Mouse (Mus musculus): ENCODE measurements around the gene Hmces. TPM values are rescaled to one million over a fixed set of nuclear protein-coding genes. Genes with fewer than 3 reads are reported as not detected.
"Not testable (repeated sequence)": the region's sequence is repeated elsewhere in the genome, so short reads cannot be mapped to it uniquely, and the experiment has no call there.

Hmces gene
- total RNA-seq, 2 experiments from 2014 or later, result 24.4 to 25.0 TPM

DNA sequence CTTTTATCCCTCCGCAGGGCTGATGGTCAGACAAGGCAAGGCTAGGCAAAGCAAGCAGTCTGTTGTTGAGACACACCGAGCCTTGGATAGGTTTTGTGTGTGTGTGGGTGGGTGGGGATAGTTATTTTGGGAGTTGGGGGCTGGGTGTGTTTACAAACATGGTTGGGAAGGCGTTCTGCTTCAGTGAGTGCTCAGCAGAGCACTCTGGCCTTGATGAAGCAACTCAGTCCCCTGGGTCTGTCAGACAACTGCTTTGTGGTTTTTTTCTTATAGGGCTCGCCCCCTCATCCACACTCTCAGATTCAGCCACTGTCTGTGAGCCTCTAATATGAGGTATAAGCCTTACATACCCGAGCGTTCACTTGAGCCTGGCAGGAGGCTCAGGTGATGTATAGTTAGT lies 2.2 kb upstream of the Hmces start:
- no peak for DNase-seq (ENCODE audit: extremely low spot score in 1 of 2, low spot score in 1 of 2)

DNA sequence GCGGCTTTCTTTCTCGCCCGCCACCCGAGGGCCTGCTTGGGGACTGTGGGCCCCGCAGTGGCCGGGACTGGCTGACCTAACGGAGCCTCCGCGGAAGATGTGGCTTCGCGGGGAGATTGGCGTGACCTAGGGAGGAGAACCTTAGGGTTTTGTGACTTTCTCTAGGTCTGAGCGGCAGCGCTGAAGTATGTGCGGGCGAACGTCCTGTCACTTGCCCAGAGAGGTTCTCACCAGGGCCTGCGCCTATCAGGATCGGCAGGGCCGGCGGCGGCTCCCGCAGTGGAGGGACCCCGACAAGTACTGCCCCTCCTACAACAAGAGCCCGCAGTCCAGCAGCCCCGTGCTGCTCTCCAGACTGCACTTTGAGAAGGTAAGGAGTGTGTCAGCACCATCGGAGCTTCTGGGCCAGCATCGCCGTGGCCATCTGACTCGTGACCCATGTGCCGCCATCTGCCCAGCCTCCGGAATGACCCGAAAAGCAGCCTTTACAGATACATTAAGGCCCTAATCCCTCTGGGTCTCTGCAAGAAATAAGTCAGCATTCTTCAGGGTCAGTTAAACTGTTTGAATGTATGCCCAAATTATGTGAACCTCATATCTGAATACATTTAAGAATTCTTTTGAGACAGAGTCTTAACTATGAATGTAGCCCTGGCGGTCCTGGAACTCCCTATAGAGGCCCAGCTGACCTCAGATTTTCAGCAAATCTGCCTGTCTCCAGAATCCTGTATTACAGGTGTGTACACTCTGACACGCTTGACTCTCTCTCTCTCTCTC lies 779 bp downstream of the Hmces start:
- peak; percentile 41 to 42 for DNase-seq (ENCODE audit: extremely low spot score in 1 of 2, low spot score in 1 of 2)

DNA sequence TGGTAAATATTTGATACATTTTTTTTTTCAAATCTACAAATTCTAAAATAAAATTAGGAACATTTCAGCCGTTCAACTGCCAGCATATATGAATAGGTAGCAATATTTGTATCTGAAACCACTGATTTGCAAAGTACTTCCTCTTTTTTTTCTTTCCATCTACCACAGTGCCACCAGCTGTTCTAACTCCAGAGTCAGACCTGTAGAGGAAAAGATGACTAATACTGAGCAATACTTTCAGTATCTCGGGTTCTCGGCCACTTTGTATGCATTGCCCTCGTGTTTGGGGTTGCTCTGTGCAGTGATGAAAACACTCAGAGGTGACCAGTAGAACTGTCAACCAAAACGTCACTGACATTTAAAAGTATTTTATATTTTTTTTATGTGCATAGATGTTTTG lies 2.2 kb downstream of the Hmces start:
- DNase-seq (ENCODE audit: extremely low spot score in 1 of 2, low spot score in 1 of 2), result no peak

DNA sequence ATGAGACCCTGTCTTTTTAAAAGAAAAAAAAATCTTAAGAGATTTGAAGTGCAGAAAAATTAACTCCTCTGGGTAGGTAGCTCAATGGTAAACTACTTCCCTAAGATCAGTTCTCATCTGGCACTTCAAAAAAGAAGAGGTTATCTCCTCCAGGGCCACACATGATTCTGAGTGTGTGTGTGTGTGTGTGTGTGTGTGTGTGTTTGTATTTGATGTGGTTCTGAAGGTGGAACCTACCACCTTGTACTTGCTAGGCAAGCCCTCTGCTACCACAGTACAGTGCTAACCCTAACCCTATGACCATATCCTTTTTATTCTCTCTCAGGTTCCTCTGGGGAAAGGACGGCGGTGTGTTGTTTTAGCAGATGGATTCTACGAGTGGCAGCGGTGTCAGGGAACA lies 7.5 kb downstream of the Hmces start:
- no peak for DNase-seq (ENCODE audit: extremely low spot score in 1 of 2, low spot score in 1 of 2)

DNA sequence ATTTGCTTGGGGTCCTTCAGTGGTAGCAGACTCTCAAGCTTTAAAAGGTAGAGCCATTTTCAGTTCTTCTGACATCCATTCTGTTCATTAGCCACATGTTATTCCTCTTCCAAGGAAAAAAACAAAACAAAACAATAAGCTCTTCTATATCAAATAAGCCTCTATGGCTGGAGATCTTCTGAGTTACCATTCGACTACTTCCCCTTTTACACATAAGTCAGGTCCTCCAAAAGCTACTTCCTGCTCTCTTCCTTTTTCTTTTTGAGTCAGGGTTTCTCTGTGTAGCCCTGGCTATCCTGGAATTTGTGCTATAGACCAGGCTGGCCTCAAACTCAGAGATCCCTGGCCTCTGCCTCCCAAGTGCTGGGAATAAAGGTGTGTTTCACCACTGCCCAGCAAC lies 9.9 kb downstream of the Hmces start:
- no peak for DNase-seq (ENCODE audit: extremely low spot score in 1 of 2, low spot score in 1 of 2)

DNA sequence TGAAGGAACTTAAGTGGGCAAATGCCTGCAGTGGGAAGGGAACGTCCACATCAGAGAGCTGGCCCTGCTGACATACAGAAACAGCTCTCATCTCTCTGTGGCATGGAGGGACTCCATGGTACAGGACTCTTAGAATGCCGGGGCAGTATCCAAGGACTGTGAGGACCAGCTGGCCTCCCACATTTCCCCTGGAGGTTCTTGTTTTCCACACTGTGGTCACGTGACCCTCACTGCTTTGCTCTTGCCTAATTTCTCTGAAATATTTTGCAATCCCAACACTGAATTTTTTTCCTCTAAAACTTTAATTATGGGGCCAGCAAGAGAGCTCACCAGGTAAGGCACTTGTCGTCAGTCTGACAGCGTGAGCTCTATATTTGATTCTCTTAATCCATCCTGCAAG lies 21.3 kb downstream of the Hmces start:
- DNase-seq (ENCODE audit: extremely low spot score in 1 of 2, low spot score in 1 of 2), result no peak

DNA sequence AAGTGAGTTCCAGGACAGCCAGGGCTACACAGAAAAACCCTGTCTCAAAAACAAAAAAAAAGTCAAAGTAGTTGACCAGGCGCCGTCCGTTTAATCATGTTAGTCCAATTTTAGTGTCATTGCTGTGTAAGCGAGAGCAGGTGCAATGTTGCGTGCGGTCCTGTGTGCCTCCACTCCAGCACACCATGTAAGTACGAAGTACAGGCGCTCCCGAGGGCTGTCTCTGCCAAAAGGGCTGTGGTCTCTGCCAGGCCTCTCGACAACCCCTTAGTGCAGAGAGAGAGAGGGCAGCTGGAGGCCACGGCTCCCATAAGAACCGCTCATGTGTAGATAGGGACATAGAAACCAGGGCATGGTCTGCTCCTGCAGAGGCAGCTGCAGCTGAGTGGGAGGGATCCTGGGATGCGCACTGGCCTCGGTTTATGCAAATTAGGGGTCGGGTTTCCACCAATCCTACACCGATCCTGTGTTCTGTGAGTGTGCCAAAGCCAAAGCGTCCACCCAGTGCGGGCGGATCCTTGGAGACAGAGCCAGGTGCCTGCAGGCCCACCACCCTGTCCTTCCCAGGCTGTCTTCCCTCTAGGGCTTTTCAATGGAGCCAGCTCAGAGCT lies 23.5 kb downstream of the Hmces start:
- DNase-seq (ENCODE audit: extremely low spot score in 1 of 2, low spot score in 1 of 2), result no peak

DNA sequence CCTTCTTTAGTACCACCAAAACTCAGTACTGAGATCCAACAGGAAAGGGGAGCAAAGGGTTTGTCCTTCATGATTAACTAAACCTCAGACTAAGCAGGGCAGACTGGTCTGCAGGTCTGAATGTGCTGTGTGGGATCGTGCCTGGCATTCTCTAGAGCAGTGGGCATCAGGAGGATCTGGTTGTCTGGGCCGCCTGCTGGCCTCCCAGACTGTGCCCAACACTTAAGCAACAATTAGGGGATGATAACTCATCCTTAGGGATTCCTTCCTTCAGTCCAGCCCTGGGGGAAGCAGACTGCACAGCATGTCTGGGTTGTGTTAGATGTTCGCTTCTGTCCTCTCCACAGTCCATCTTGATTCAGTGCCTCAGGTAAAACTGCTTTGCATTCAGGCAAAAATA lies 25.2 kb downstream of the Hmces start:
- no peak for DNase-seq (ENCODE audit: extremely low spot score in 1 of 2, low spot score in 1 of 2)

DNA sequence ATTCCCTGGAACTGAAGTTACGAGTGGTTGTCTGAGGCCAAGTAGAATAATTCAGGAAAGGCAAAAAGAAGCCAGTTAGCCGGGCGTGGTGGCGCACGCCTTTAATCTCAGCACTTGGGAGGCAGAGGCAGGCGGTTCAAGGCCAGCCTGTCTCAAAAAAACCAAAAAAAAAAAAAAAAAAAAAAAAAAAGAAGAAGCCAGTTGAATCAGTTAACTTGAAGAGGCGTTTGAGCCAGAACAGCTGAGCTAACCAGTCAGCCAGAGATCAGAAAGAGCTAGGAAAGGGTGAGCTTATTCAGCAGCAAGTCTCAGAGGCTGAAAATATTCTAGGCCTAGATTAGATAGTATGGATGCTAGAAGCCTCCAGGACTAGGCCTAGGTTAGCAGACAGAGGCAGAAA lies 28.4 kb downstream of the Hmces start:
- DNase-seq (ENCODE audit: extremely low spot score in 1 of 2, low spot score in 1 of 2), result no peak

DNA sequence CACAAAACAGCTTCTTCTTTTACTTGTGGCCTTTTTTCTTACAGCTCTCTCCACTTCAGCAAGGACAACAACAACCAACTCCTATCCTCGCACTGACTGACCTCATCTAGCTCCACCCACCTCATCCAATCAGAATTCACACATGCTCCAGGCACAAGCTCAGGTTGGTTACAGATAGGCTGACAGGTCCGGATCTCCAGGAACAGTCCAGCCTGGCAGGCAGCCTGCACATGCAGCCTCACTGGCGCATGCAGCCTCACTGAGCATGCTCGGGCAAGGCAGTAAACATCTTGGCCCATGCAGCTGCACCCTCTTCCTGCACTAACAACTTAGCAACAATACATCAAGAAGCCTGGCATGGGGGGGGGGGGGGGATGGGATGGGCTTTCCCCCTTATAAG lies 48.7 kb downstream of the Hmces start:
- not testable (repeated sequence) for DNase-seq (ENCODE audit: extremely low spot score in 1 of 2, low spot score in 1 of 2)

DNA sequence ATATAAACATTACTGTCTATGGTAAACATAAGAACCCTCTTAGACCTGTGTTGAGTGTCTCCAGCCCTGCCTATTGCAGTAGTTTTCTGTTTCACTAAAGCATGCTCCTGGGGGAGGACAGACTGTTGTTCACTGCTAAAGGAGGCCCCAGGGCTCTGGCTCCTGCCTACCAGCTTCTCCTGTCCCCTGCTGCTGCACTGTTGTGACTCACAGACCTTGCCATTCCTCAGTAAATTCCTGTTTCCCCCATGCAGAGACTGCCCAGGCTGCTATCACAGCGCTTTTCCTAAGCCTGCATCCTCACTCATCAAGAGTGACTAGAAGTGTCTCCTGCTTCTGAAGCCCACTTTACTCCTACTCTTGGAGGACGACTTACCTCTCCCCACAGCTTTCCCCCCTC lies 56.3 kb downstream of the Hmces start:
- no peak for DNase-seq (ENCODE audit: extremely low spot score in 1 of 2, low spot score in 1 of 2)

DNA sequence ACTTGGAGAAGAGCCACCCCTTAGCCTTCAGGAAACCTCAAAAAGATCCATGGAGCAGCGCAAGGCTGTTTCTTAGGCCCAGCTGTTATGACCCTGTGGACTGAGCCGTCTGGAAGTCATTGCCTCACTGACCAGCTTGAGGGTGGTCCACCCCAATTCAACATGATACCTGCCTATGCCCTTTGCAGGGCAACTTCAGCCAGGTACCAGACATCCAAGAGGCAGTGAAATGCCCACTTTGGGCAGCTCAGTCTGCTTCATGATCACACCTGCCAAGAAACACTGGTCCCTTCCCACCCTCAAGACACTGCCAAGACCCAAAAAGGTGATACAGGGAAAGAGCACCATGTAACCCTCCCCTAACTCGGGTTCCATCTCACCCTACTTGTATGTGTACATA lies 66.0 kb downstream of the Hmces start:
- no peak for DNase-seq (ENCODE audit: extremely low spot score in 1 of 2, low spot score in 1 of 2)

DNA sequence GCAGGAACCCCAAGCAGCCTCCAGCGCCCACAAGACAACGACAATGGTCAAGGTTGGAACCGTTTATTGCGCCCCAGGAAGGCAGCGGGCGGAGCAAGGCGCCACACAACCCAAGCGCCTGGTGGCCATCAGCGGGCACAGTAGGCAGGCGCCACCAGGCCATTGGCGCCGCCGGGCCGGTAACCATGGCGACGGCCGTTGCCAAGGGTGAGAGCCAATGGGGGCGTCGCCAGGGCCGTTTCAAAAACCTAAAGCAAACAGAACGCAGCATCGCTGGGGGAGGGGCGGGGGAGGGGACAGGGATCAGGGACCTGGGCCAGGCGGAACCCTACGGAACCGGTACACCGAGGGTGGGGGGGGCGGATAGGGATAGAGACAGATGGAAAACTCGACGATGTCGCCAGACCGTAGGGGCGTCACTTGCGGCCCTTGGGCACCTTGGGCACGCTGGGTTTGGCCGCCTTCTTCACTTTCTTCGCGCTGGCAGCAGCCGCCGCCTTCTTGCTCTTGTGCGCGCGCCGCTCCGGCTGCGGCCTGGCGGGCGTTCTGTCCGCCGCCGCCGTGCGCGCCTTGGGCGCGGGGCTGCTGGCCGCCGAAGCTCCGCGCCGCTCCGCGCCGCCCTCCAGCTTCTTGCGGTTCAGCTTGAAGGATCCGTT lies 66.8 kb downstream of the Hmces start:
- peak; percentile 78 to 81 for DNase-seq (ENCODE audit: extremely low spot score in 1 of 2, low spot score in 1 of 2)

DNA sequence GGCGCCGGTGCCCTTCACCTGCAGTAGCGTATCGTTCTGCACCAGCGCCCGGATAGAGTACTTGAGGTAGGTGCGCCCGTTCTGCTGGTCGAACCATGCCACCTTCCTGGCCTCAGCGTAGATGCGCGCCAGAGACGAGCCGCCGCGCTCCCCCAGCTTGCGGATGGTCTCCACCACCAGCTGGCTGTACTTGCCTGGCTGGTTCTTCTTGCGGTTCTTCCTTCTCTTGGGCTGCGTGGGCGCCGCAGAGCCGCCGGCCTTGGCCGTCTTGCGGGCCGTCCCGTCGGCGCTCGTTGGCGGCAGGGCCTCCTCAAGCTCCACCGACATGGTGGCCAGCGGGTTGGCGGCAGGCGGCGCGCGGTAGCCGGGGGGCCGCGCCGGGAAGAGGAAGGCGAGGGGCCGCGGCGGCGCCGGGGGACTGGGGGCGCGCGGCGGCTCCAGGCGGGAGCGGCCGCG lies 67.3 kb downstream of the Hmces start:
- peak; percentile 36 to 48 for DNase-seq (ENCODE audit: extremely low spot score in 1 of 2, low spot score in 1 of 2)

DNA sequence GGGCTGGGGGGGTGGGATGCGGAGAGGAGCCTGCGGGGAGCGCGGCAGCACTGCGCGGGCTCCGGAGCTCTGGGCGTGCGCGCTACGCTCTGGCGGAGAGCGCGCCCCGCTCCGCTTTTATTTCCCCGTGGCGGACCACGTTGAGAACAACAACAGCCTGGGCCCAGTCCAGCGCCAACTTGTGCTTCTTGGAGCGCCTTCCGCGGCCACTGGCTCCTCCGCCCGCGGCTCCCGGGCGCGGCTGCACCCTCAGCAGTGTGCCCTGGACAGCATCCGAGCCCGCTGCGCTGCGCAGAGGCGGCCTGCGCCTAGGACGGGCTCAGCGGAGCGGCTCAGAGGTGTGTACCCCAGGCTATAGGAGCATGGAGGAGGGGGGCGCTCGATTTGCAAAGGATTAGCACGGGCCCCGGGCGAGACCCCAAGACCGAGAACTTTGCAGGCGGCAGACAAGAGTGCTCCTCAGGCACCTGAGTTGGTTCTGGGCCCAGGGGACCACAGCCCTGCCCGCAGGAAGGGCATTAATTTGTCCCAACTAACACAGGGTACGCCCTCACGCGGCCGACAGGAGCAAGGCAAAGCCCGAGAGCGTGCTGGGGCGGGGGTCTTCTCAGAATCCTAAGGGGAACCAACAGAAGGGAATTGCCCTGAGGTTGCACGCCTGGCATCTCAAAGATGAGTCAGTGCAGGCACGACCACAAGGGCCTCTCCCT lies 68.0 kb downstream of the Hmces start, which contains the start of gene H1fx:
TSS of gene H1fx (minus strand) at position 91 of the 710 bp plus-strand sequence.
- DNase-seq (ENCODE audit: extremely low spot score in 1 of 2, low spot score in 1 of 2), result peak; percentile 76 to 83

DNA sequence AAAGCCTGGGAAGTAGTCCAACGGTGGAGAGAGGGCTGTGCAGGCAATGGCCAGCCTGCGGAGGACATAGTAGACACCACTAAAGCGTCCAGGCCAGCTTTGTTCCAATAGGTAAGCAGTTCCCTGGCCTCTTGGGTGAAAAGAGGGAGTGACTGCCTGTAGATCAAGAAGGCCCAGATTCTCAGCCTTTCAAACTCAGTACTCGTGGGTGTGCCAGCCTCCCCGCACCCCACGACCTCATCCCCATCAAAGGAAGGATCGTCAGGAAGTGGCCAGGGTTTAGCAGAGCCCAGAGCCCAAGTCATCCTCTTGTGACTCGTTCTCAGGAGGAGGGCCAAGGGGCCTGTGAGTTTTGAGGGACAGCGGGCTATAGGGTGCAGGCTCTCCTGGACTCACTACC lies 68.8 kb downstream of the Hmces start:
- DNase-seq (ENCODE audit: extremely low spot score in 1 of 2, low spot score in 1 of 2), result no peak

Small RNA genes lying within 50 kb of the gene (microRNA-seq; reads per million reads assigned to microRNA genes)
- gene Gm47286, result 1.8 to 2.8 reads per million in 2 experiments

Other genes starting within 250 kb of the Hmces start
- gene Aplf, start 241.7 kb upstream of the Hmces start, total RNA-seq (2021), result 1 to 10 TPM; 6.8 to 7.1 TPM
- gene Efcc1, start 183.1 kb upstream of the Hmces start, total RNA-seq (2021), result 1 to 10 TPM; 3.4 to 3.7 TPM
- under 1 TPM; 0.42 to 0.74 TPM for gene Gp9, start 135.9 kb upstream of the Hmces start, total RNA-seq (2021)
- 10 to 100 TPM; 15.4 to 18.3 TPM for gene Rab43, start 101.8 kb upstream of the Hmces start, total RNA-seq (2021)
- 1 to 10 TPM; 1.0 to 2.3 TPM for gene Gm45140, start 78.1 kb upstream of the Hmces start, total RNA-seq (2021)
- gene Isy1, start 75.1 kb upstream of the Hmces start, total RNA-seq (2021), result 10 to 100 TPM; 30.9 to 32.3 TPM
- 100 to 1,000 TPM; 246 to 257 TPM for gene Cnbp, start 62.8 kb upstream of the Hmces start, total RNA-seq (2021)
- gene Copg1, start 26.1 kb upstream of the Hmces start, total RNA-seq (2021), result 100 to 1,000 TPM; 230 to 237 TPM
- gene H1fx, start 67.7 kb downstream of the Hmces start, total RNA-seq (2021), result 10 to 100 TPM; 74.7 to 76.2 TPM
- 100 to 1,000 TPM; 327 to 360 TPM for gene Rab7, start 131.3 kb downstream of the Hmces start, total RNA-seq (2021)
- gene Rpn1, start 170.5 kb downstream of the Hmces start, total RNA-seq (2021), result 100 to 1,000 TPM; 166 to 175 TPM

Measured in layer of hippocampus, postnatal 25 days (tissue).